Mouse (Mus musculus): ENCODE data around the gene Sfxn2.

- no peak for TF ChIP-seq CTCF (IDR thresholded peaks at IDR 0.05)
- TF ChIP-seq EP300 (IDR thresholded peaks at IDR 0.05), result no peak
Observed at GRCm38 (mm10) chr19:46573990-46574389, 825 bp downstream of the Sfxn2 start.

All from lung, postnatal 0 days (tissue).